Mouse (Mus musculus) layer of hippocampus, adult 9-10 months (tissue): ENCODE data around the gene Smpd4.
"Not testable (repeated sequence)": the region's sequence is repeated elsewhere in the genome, so short reads cannot be mapped to it uniquely, and the experiment has no call there.

Experiments used
- DNase-seq: peaks from one replicate; pipeline ENCODE4 v3.0.0; 2022; ENCODE audit warnings: low spot score

The Smpd4 gene

DNA sequence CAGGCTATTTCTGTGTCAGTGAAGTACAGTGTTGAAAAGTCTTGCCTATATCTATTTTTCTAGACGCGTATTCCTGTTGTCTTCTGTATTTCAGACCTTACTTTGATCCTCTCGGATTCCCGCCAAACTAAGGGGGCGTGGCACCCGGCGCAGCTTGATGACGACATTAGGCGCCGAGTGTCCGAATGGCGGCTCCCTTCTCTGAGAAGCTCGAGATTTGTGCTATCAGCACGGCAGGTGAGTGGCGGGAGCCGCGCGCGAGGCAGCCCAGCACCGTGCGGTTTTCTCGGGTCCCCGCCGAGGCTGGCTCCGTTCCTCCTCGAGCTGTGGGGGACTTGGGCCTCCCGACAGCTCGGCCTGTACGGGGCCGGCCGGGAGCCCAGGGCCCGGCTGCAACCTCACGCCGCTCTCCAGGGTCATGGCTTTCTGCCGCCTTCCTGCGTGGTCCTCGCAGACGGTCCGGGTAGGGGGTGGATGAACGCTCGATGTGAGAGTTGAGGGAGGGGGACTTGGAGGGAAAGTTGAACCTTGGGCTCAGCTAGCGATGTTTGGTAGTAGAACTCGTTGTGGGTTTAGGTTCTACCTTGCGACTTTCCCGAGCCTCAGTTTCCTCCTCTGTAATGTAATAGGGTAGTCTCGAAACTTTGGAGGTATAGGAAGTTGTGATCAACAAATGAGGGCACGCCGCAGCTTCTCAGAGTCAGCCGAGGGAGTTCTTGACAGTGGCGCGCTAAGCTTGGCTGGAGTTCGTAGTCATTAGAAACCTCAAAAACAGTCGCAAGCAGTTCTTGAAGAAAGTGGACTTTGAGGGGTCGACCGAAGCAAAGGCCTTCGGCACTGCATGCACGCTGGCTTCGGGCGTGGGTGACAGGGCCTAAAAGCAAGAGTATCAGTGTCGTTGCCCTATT lies at the start of gene Smpd4:
Gene Smpd4 (plus strand): TSS at position 157 of the 908 bp plus-strand sequence.
- peak; percentile 86 for DNase-seq

DNA sequence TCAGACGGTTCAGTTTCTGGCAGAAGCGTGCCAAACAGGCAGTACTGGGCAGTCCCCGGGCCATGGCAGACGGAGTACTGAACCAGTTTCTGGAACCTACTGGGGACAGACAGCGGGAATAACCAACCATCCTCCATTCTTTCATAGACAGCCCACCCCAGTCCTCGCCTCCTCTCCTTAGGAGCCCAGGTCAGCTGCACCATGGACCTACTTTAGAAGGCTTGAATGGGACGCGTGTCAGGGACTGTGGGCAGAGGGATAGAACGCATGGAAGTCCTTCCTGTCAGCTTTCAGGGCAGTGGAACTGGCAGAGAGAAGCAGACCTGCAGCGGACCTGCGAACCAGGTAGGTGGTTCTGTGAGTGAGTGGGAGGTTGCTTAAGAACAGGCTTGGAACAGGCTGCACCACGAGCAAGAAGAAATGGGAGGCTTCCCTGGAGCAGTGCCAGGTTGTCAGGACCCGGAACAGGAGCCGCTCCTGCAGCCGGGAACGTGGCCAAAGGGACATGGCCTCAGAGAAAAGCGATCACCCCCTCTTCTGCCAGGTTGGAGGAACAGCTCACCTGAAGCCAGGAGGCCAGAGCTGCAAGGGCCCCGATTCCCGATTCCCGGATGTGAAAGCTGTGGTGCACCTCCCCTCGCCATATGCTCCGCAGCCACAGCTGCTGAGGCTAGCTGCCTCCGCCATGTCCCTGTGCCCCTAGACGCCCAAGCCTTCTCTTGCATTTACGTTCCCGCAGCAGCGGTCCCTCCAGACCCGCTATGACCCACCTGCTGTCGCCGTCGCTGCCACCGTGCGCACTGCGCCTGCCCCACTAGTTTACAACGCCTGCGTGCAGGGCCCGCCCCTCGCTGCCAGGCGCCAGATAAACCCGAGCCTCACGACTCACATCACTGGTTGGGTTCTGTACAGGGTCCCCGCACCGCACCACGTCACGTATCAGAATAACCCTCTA lies 43.0 kb upstream of the Smpd4 start:
- DNase-seq: no peak

DNA sequence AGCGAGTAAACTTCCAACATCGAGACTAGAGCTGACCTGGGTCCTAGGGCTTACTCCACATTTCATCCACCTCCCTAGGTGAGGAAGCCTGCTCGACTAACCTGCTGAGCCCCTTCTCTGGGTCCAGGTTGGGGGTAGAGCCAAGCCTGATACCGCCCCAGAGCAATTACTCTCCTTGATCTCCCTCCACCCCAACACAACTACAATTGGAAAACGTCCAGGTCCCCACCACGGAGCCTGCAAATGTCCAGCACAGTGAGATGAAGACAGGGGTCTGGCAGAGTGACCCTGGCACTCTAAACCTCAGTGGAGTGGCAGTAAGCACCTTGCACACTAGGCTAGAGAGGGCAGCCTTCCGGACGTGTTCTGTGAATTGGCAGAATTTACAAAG lies 42.3 kb upstream of the Smpd4 start:
- no peak for DNase-seq

DNA sequence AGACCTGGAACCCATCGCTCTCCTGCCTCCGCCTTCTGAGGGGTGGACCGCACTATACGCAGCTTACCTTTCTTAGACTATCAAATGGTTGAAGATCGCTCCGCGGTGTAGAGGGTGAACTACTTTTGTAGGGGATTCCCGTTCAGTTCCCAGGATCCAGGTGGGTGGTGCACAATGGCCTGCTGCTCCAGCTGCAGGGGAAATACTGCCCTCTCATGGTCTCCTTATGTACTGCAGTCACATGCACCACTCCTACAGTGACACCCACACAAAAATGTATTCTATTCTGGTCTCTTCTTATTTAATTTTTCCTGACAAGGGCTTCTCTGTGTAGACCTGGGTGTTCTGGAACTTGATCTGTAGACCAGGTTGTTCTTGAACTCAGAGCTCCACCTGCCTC lies 36.1 kb upstream of the Smpd4 start, which contains the start of gene Slc7a4:
Gene Slc7a4 (minus strand): TSS at position 151 of the 400 bp plus-strand sequence.
- DNase-seq: no peak

DNA sequence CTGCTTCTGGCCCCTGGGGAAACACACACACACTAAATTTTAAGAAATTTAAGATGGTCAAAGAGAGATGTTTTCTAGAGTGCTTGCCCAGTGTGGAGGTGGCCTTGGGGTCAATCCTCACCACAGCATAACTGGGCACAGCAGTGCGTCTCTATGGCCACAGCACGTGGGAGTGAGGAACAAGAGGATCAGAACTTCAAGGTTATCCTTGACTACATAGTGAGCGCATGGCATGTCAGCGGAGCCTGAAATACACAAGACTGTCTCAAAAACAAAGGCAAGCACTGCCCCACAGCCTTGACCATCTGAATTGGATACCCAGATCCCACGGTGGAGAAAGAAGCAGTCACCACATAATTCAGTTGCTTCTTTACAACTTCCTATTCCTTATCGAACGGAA lies 34.6 kb upstream of the Smpd4 start:
- DNase-seq: no peak

DNA sequence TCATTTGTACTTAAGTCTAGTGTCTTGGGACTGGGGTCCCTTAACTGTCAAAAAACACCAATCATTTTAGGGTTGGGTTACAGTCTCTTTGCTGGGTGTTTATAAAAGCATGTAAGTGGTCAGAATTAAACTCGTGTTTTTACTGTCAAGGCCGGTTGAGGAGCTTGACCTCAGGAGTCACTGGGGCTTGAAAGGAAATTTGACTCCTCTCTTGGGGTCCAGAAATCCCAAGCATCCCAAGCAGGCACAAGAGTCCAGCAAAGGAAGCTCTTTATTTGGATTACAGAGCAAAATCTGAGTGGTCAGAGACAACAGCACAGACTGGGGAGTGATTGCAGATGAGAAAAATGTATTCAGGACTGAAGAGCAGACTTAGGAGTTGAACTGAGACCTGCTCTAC lies 28.4 kb upstream of the Smpd4 start:
- DNase-seq: no peak

DNA sequence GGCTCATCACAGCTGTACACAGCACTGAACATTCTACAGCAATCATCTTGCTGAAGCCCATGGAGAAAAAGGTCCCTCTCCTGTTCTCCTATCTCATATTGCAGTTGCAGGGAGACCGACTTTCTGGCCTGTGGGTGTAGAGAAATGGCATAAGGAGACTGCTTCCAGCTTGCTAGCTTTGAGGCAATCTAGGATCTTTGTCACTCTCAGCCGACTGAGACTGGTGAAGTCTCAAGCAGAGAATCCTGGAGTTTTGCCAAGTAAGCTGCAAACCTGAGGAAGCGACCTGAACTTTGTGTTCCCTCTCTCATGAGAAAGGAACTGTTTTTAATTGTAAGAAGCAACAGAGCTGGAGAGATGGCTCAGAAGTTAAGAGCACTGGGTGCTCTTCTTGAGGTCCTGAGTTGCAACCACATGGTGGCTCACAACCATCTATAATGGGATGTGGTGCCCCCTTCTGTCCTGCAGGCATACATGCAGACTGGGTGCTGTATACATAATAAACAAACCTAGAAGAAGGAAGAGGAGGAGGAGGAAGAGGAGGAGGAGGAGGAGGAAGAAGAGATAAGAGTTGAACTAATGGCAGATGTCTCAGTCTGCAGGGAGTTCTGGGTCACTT lies 18.1 kb upstream of the Smpd4 start:
- no peak for DNase-seq

DNA sequence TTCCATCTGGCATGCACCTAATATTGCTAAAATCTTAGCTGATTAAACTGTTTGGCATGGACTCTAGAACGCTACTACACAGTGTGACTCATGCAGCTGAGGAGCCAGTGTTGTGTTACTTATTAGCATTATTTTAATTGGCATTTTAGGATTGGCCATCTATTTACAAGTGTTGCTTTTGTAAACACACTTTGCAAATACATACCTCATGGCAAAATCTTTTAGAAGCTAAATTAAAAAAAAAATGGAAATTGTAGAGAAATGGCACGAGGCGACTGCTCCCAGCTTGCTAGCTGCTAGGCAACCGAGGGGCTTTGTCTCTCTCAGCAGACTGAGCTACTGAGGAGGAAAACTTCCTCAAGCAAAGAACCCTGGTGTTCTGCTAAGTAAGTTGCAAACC lies 14.2 kb upstream of the Smpd4 start:
- no peak for DNase-seq

DNA sequence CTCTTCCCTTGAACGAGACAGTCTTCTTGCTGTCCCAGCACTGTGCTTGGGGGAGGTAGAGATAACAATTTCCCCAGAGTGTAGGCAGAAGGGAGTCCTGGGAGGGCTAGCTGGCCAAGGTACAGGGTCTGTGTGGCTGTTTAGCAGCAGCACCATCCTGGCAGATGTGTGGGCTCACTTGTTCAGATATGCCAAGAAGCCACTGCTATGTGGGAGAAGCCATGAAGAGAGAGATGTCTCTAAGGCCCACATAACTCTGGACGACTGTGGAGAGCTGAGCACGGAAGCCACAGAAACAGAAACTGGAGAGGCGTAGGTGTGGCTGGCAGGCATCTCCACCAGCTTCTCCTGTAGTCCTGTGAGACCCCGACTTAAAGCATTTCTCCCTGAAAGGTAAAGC lies 13.5 kb upstream of the Smpd4 start:
- no peak for DNase-seq

DNA sequence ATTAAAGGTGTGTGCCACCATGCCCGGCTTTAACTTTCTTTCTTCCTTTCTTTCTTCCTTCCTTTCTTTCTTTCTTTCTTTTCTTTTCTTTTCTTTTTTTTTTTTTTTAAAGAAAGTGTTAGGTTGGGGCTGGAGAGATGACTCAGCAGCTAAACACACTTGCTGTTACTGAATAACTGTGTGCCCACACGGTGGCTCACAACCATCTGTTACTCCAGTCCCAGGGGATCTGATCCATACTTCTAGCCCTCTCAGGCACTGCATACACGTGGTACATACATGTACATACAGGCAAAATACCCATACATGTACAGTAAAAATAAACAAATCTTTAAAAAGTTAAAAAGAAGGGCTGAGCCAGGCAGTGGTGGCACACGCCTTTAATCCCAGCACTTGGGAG lies 7.8 kb upstream of the Smpd4 start:
- DNase-seq: no peak

DNA sequence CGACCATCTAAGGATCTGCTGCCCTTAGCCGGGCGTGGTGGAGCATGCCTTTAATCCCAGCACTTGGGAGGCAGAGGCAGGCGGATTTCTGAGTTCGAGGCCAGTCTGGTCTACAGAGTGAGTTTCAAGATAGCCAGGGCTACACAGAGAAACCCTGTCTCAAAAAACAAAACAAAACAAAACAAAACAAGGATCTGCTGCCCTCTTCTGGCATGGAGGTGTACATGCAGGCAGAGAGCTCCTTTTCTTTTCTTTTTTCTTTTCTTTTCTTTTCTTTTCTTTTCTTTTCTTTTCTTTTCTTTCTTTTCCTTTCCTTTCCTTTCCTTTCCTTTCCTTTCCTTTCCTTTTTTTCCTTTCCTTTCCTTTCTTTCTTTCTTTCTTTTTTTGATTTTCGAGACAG lies 4.4 kb upstream of the Smpd4 start:
- not testable (repeated sequence) for DNase-seq

DNA sequence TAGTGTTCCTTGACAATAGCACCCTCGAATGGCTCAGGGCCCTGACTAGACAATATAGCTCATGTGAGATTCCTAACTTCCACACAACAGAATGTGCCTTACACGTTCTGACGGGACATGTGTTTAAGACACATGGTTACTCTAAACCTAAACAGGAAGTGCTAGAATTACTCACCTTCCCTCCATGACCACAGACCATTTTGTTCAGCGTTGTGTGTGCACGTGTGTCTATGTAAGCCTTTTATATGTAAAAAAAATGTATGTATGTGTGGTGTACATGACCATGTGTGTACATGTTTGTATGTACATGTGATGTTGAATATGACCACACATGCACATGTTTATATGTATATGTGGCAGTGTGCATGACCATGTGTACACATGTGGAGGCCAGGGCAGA lies 2.9 kb upstream of the Smpd4 start:
- DNase-seq: no peak

DNA sequence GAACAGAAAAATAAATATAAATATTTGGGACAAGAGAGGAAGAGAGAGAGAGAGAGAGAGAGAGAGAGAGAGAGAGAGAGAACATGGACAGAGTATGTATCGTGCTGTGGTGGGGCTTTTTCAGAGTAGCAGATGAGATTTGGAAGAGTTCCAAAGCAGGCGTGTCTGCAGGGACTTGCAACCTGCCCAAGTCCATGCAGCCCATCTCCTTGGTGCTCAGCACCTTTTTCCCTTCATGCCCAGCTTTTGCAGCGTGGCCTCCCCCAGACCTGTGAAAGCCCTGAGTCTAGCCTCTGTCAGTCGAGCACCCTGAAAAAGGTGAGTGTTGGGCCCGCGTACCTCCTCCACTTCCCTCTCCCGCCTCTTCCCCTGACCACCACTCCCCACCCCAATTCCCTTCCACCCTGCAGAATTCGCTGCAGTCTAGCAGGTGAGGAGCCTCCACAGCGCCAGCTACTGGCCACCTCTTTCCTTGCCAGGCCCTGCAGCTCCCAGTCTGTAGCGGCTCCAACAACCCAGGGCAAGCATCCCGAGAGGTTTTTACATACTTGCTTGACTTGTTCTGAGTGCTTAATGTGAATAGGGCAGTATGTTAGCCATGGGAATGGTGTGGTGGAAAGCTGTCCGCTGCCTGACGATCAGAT lies 1.1 kb upstream of the Smpd4 start:
- DNase-seq: no peak

DNA sequence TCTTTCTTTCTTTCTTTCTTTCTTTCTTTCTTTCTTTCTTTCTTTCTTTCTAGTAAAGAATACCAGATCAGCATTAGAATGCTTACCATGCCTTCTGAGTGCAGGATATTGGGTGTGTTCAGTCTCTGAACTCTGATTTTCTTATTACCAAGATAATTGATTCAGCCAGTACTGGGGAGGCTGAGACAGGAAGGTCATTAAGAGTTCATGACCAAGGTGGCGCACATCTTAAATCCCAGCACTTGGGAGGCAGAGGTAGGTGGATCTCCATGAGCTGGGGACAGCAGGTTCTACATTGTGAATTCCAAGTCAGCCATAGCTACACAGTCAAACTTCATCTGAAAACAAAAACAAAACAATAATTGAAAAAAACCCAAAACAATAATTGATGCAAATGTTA lies 2.8 kb downstream of the Smpd4 start:
- no peak for DNase-seq

DNA sequence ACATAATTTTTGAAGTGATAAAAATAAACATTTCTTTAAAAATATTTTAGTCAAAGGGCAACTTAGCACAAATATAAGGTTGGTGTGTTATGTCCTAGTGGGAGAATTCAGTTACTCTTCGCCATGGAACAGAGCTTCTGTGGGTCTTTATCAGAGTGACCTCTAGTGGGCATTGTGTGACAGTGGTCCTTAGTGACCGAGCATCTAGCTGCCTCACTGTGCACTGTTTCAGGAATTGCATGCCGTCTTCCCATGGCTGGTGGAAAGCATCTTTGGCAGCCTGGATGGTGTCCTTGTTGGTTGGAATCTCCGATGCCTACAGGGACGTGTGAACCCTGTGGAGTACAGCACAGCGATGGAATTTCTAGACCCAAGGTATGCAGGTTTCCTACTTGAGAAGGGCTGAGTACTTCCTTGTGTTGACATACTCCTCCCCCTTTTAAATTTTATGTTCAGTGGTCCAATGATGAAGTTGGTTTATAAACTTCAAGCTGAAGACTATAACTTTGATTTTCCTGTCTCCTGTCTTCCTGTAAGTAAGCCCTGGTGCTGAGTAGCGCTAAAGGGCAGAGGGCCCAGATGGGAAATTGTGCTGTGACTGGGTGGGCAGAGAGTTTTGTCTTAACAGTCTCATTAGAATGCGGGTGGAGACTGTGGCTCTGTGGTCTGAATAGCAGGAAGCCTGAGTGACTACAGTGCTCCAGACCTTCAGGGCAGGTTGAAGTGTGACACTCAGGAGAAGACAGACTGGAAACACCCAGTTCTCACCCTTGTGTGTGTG lies 6.5 kb downstream of the Smpd4 start:
- DNase-seq: no peak

DNA sequence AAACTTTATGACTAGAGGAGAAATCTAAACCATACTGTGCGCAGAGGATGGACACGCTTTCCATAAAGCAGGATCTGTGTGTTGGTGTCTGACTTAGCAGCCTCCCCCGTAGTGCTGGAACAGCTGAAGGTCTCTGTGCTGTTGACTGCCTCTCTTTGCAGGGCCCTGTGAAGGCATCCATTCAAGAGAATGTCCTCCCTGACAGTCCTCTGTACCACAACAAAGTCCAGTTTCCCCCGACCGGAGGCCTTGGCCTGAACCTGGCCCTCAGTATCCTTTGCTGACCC lies 7.1 kb downstream of the Smpd4 start:
- no peak for DNase-seq

DNA sequence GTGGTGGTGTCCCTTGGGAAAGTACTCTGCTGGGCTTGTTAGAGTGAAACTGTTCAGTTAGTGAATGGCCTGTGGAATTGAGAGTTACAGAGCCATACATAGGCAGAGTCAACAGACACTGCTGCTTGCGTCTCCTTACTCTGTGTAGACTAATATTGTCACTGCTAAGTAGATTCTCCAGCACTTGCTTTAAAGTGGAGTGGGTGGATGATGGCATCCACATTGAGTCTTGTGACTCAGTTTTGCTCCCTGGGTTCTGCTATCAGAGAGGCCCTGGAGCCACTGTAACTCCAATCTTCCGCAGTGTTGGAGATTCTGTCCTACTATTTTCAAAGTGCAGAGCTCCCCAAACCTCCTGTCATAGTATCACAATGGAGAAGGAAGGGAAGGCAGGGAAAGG lies 13.4 kb downstream of the Smpd4 start:
- DNase-seq: no peak

DNA sequence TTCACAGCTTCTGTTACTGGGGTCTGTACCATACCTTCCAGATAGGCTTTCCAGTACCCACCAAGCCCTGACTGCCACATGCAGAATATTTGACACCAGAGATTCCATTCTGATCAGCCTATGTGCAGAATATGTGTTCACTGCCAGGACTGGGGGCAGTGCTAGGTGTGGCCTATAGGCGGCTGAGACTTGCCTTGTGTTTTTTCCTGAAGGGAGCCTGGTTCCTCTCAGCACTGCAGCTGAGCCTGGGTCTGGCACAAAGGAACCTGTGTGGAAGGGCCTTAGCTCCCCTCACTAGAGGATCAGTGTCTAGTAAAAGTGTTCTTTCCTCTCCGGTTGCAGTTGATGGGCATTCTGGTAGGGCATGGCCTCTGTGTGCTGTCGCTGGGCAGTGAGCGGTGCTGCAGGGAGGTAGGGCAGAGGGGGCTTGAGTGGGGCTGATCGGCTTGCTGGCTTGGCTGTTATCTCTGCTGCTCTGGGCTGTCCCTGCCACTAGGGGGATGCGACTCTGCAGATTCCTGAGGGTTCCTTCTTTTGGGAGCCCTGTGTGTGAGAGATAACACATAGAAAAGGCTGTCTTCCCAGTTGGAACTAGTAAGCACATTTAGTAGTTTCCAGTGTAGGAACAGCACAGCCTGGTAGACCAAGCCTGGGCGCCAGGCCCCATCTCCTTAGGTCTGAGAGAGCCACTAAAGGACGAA lies 14.5 kb downstream of the Smpd4 start:
- no peak for DNase-seq

DNA sequence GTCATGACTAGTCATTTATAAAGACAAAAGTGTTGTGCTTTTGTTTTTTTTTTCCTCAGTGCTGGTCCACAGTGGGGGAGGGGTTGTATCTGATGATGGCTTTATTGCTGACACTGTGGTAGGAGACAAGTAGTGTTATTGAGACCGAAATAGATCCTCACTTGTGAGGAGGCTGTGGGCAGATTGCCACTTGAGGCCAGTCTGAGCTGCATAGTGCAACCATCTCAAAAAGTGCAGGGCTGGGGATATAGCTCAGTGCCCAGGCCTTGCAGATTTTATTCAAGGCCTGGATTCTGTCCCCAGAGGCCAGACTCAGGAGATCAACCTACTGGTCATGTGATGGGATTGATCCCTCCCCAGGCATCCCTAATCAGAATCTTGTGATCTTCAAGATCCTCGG lies 17.8 kb downstream of the Smpd4 start:
- DNase-seq: no peak

DNA sequence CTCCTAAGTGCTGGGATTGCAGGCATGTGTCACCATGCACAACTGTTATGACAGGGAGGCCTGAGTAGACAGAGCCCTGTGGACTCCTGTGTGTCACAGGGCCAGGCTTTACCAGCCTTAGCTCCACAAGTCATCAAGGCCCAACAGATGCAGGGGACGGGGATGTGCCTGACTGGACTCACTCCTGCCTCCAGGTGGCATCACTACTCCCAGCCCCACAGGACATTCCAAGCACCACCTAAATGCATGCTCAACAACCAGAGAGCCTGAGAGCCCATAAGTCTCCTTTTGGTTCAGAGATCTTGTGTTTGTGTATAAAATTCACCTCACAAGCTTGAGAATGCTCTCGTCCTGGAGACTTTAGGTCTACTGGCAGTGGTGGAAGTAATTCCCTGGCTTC lies 18.5 kb downstream of the Smpd4 start:
- DNase-seq: no peak
